ENCODE assay signal across 11 mouse cellular contexts in genomic region chr15:84108899-84109298, GRCm38 (mm10). TPM values are rescaled to one million over a fixed set of nuclear protein-coding genes. Genes with fewer than 3 reads are reported as not detected.
DNase-seq lines count a peak whose midpoint lies in the region; ATAC-seq and TF ChIP-seq lines count a peak whose summit lies in the region.
"Had no signal": no experiment of that assay in that cellular context is flagged by ENCODE, and none has a peak within 500 bp of the region (broad histone marks: within the 10 kb centered on the region; RNA-seq: fewer than 3 reads in every experiment).

No protein-coding gene starts in this region.

- H3K27me3 ChIP-seq in kidney, embryonic 16.5 days (ENCODE audit: insufficient read depth, low read length): peaks cover 41% of the 10 kb centered on the region
- peaks cover 35% of the 10 kb centered on the region for H3K27me3 ChIP-seq in limb, embryonic 11.5 days (ENCODE audit: control insufficient read depth, insufficient read depth, low read length)
- H3K27me3 ChIP-seq in intestine, postnatal 0 days (replicated peaks; ENCODE audit: control insufficient read depth, insufficient read depth, low read length): peaks cover 27% of the 10 kb centered on the region

- TF ChIP-seq CTCF in intestine, postnatal 0 days (IDR thresholded peaks at IDR 0.05; ENCODE audit: low read depth): no peak

- no peak overlapping the region for H3K4me3 ChIP-seq in kidney, embryonic 16.5 days (ENCODE audit: low read length)
- H3K4me3 ChIP-seq in limb, embryonic 11.5 days (ENCODE audit: low read depth, low read length): no peak overlapping the region
- H3K4me3 ChIP-seq in intestine, postnatal 0 days (ENCODE audit: low read depth, low read length): no peak overlapping the region
- H3K4me3 ChIP-seq: embryonic facial prominence, embryonic 12.5 days; lung, embryonic 15.5 days had no signal

- no peaks in the 10 kb centered on the region for H3K36me3 ChIP-seq in kidney, embryonic 16.5 days (ENCODE audit: insufficient read depth, low read length)
- no peaks in the 10 kb centered on the region for H3K36me3 ChIP-seq in limb, embryonic 11.5 days (ENCODE audit: control insufficient read depth, insufficient read depth, low read length)
- H3K36me3 ChIP-seq in intestine, postnatal 0 days (ENCODE audit: control insufficient read depth, insufficient read depth): no peaks in the 10 kb centered on the region
- H3K36me3 ChIP-seq: embryonic facial prominence, embryonic 12.5 days; lung, embryonic 15.5 days had no signal

- H3K4me2 ChIP-seq in kidney, embryonic 16.5 days (replicated peaks; ENCODE audit: low read depth, low read length): no peak overlapping the region
- no peak overlapping the region for H3K4me2 ChIP-seq in limb, embryonic 11.5 days (ENCODE audit: low read depth, severe bottlenecking)
- H3K4me2 ChIP-seq in intestine, postnatal 0 days (replicated peaks; ENCODE audit: low read depth): no peak overlapping the region
- H3K4me2 ChIP-seq: embryonic facial prominence, embryonic 12.5 days; lung, embryonic 15.5 days had no signal

- peaks cover 8% of the 10 kb centered on the region for H3K4me1 ChIP-seq in kidney, embryonic 16.5 days (ENCODE audit: insufficient read depth, low read length)
- no peaks in the 10 kb centered on the region for H3K4me1 ChIP-seq in limb, embryonic 11.5 days (ENCODE audit: control insufficient read depth, insufficient read depth, low read length)
- H3K4me1 ChIP-seq in intestine, postnatal 0 days (replicated peaks; ENCODE audit: control insufficient read depth, insufficient read depth, low read length): 0 out of 2 replicates have a peak, but pooled peaks cover 3% of the 10 kb centered on the region

- H3K27ac ChIP-seq in kidney, embryonic 16.5 days (ENCODE audit: low read length): no peak overlapping the region
- no peak overlapping the region for H3K27ac ChIP-seq in limb, embryonic 11.5 days (replicated peaks; ENCODE audit: low read depth, low read length)
- H3K27ac ChIP-seq in intestine, postnatal 0 days (ENCODE audit: low read depth, low read length): no peak overlapping the region
- H3K27ac ChIP-seq: embryonic facial prominence, embryonic 12.5 days; lung, embryonic 15.5 days had no signal

- 4% methylated on average over 13 of the region's 13 CpGs for WGBS in kidney, embryonic 16.5 days
- WGBS in limb, embryonic 11.5 days: 8% methylated on average over 13 of the region's 13 CpGs
- 5% methylated on average over 13 of the region's 13 CpGs for WGBS in intestine, postnatal 0 days

- no peaks in the 10 kb centered on the region for H3K9me3 ChIP-seq in kidney, embryonic 16.5 days (ENCODE audit: low read length)
- H3K9me3 ChIP-seq in limb, embryonic 11.5 days (ENCODE audit: control insufficient read depth, low read length): no peaks in the 10 kb centered on the region
- H3K9me3 ChIP-seq in intestine, postnatal 0 days (ENCODE audit: control insufficient read depth): no peaks in the 10 kb centered on the region
- H3K9me3 ChIP-seq: embryonic facial prominence, embryonic 12.5 days; lung, embryonic 15.5 days had no signal

- peak; percentile 14 to 30 for DNase-seq in adrenal gland, adult 18-20 months (ENCODE audit: low spot score in 2 of 2)
- no peak for DNase-seq in adrenal gland, adult 8-10 months
- DNase-seq in kidney, postnatal 4 days: peak; percentile 74 to 75
- DNase-seq in ZHBTc4 (ENCODE audit: low read depth, low spot score): peak; percentile 50
- DNase-seq in limb, embryonic 11.5 days (ENCODE audit: low spot score): peak; percentile 79
- DNase-seq in spleen, postnatal 4 days (ENCODE audit: low spot score in 2 of 2): no peak

- no peak overlapping the region for H3K9ac ChIP-seq in kidney, embryonic 16.5 days (replicated peaks; ENCODE audit: low read length)
- H3K9ac ChIP-seq in limb, embryonic 11.5 days (ENCODE audit: low read length): no peak overlapping the region
- H3K9ac ChIP-seq in intestine, postnatal 0 days (ENCODE audit: low read depth, low read length): no peak overlapping the region
- H3K9ac ChIP-seq: embryonic facial prominence, embryonic 12.5 days; lung, embryonic 15.5 days had no signal

- ATAC-seq in kidney, embryonic 16.5 days (ENCODE audit: low FRiP score, low TSS enrichment): no peak
- no peak for ATAC-seq in limb, embryonic 11.5 days (ENCODE audit: insufficient number of reproducible peaks, low FRiP score, low TSS enrichment, low read depth)
- no peak for ATAC-seq in intestine, postnatal 0 days

RNA-seq across cellular contexts. Expression of gene Sult4a1, which starts 3.3 kb away (rescaled TPM):
- 1 to 10 TPM; 4.4 to 4.9 TPM for total RNA-seq in adrenal gland, adult 18-20 months (2021)
- 1 to 10 TPM; 5.7 to 8.2 (median 6.0) TPM for total RNA-seq in adrenal gland, adult 8-10 months (2022)
- polyA plus RNA-seq in kidney, embryonic 16.5 days (2015; fragmentation: Nextera tagmentation; extraction: Ambion mirVana): 0.65 and 1.3 TPM in 2 replicates
- polyA plus RNA-seq in limb, embryonic 11.5 days (2014; fragmentation: Nextera tagmentation; extraction: Ambion mirVana): 0.95 and 1.1 TPM in 2 replicates
- polyA plus RNA-seq in intestine, postnatal 0 days (2015; fragmentation: Nextera tagmentation; extraction: Ambion mirVana): 3.8 and 4.5 TPM in 2 replicates

RNA-seq across cellular contexts. Expression of gene Pnpla5, which starts 14.1 kb away (rescaled TPM):
- under 1 TPM; 0.17 to 0.48 TPM for total RNA-seq in adrenal gland, adult 18-20 months (2021)
- total RNA-seq in adrenal gland, adult 8-10 months (2022): under 1 TPM in 1 of 4 experiments, not detected in 3; 0.13 TPM
- not detected in 2 replicates for polyA plus RNA-seq in kidney, embryonic 16.5 days (2015; fragmentation: Nextera tagmentation; extraction: Ambion mirVana)
- polyA plus RNA-seq in limb, embryonic 11.5 days (2014; fragmentation: Nextera tagmentation; extraction: Ambion mirVana): not detected in 2 replicates
- polyA plus RNA-seq in intestine, postnatal 0 days (2015; fragmentation: Nextera tagmentation; extraction: Ambion mirVana): not detected in 2 replicates
- polyA plus RNA-seq: embryonic facial prominence, embryonic 12.5 days; lung, embryonic 15.5 days had no signal

RNA-seq across cellular contexts. Expression of gene Efcab6, which starts 43.7 kb away (rescaled TPM):
- not detected for total RNA-seq in adrenal gland, adult 18-20 months (2021)
- under 1 TPM in 1 of 4 experiments, not detected in 3; 0.38 TPM for total RNA-seq in adrenal gland, adult 8-10 months (2022)
- 0.16 and 0.17 TPM in 2 replicates for polyA plus RNA-seq in kidney, embryonic 16.5 days (2015; fragmentation: Nextera tagmentation; extraction: Ambion mirVana)
- polyA plus RNA-seq in limb, embryonic 11.5 days (2014; fragmentation: Nextera tagmentation; extraction: Ambion mirVana): not detected in 2 replicates
- polyA plus RNA-seq in intestine, postnatal 0 days (2015; fragmentation: Nextera tagmentation; extraction: Ambion mirVana): not detected in 2 replicates
- polyA plus RNA-seq: large intestine, adult 2 months had no signal

RNA-seq across cellular contexts. Expression of gene Pnpla3, which starts 58.7 kb away (rescaled TPM):
- total RNA-seq in adrenal gland, adult 18-20 months (2021): 100 to 1,000 TPM in 1 of 2 experiments, 10 to 100 TPM in 1; 55.8 to 288 TPM
- 100 to 1,000 TPM in 1 of 4 experiments, 10 to 100 TPM in 3; 14.6 to 106 (median 31.8) TPM for total RNA-seq in adrenal gland, adult 8-10 months (2022)
- polyA plus RNA-seq in kidney, embryonic 16.5 days (2015; fragmentation: Nextera tagmentation; extraction: Ambion mirVana): 0.53 and 1.1 TPM in 2 replicates
- 0.47 TPM in 1 of 2 replicates, not detected in the other for polyA plus RNA-seq in limb, embryonic 11.5 days (2014; fragmentation: Nextera tagmentation; extraction: Ambion mirVana)
- polyA plus RNA-seq in intestine, postnatal 0 days (2015; fragmentation: Nextera tagmentation; extraction: Ambion mirVana): 0.59 and 0.65 TPM in 2 replicates

Comparison
In these comparisons a context has a peak if more than half of its experiments do, and no peak if none do; other contexts are left out.
1. DNase-seq: peak in adrenal gland, adult 18-20 months (2 of 2), kidney, postnatal 4 days (2 of 2), ZHBTc4 (single experiment) and limb, embryonic 11.5 days (single experiment); none in adrenal gland, adult 8-10 months (single experiment) and spleen, postnatal 4 days (0 of 2).